Comparison of ENCODE assay signal across 8 mouse cellular contexts in the genomic region with DNA sequence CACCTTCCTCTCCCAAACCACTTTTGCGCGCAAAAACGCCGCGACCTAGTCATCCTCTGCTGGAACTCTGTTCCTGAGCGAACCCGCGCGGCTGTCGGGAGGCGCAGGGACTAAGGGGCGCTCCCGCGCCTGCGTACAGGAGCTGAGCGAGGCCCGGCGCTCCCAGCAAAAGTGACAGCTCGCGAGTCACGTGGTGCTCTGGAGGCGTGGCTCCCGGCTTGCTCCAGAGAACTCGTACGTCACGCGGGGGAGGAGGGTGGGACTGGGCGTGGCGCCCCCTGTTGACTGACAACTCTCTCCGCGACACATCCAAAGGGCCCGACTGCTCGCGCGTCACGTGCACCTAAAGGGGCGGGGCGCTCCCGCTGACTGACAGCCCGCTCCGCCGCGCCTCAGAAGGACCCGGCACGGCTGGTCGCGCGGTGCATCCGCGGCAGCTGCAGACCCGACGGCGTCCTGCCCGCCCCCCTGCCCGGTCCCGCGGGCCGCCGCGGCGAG. TPM values are rescaled to one million over a fixed set of nuclear protein-coding genes. Genes with fewer than 3 reads are reported as not detected.
DNase-seq lines count a peak whose midpoint lies in the region; ATAC-seq and TF ChIP-seq lines count a peak whose summit lies in the region.

A gene (plus strand): TSS at position 395 of the 498 bp plus-strand sequence.

- peak; percentile 100 for DNase-seq in MN1 (ENCODE audit: low spot score)
- peak; percentile 100 for DNase-seq in cerebellum, adult 9-10 months
- DNase-seq in hindbrain, embryonic 10.5 days (ENCODE audit: low spot score), result peak; percentile 100
- DNase-seq in layer of hippocampus, adult 9-11 months, result peak; percentile 100
- peak; percentile 100 for DNase-seq in lung, postnatal 0 days (ENCODE audit: low spot score)
- peak; percentile 99 for DNase-seq in ovary, postnatal 14 days (ENCODE audit: low spot score)
- peak; percentile 100 for DNase-seq in thymus, postnatal 14 days

- no peaks in the 10 kb centered on the region for H3K9me3 ChIP-seq in hindbrain, embryonic 10.5 days
- H3K9me3 ChIP-seq in lung, postnatal 0 days (ENCODE audit: low read length), result no peaks in the 10 kb centered on the region

- peak; percentile 84 for ATAC-seq in frontal cortex, adult (ENCODE audit: low TSS enrichment)
- peak; percentile 97 for ATAC-seq in lung, postnatal 0 days

- H3K4me3 ChIP-seq in hindbrain, embryonic 10.5 days, result peak within 1 kb of the TSS; percentile 72
- peak within 1 kb of the TSS; percentile 68 for H3K4me3 ChIP-seq in lung, postnatal 0 days (ENCODE audit: low read depth, low read length)

- TF ChIP-seq EP300 in lung, postnatal 0 days (IDR thresholded peaks at IDR 0.05), result no peak

- no peaks in the 10 kb centered on the region for H3K36me3 ChIP-seq in hindbrain, embryonic 10.5 days
- H3K36me3 ChIP-seq in lung, postnatal 0 days (ENCODE audit: insufficient read depth, low read length), result no peaks in the 10 kb centered on the region

- peaks cover 25% of the 10 kb centered on the region for H3K4me1 ChIP-seq in hindbrain, embryonic 10.5 days (replicated peaks)
- H3K4me1 ChIP-seq in lung, postnatal 0 days (ENCODE audit: insufficient read depth, low read depth, low read length), result peaks cover 9% of the 10 kb centered on the region; the same call in 1 of the 2 replicates

- peak within 1 kb of the TSS; percentile 43 for H3K9ac ChIP-seq in lung, postnatal 0 days (replicated peaks; ENCODE audit: low read depth)

- under 1% methylated on average over 61 of the region's 61 CpGs for WGBS in hindbrain, embryonic 10.5 days
- 1% methylated on average over 52 of the region's 61 CpGs for WGBS in lung, postnatal 0 days

- peak; percentile 67 for TF ChIP-seq CTCF in lung, postnatal 0 days (IDR thresholded peaks at IDR 0.05)

- H3K27ac ChIP-seq in hindbrain, embryonic 10.5 days, result peak within 1 kb of the TSS; percentile 91
- peak within 1 kb of the TSS; percentile 92 for H3K27ac ChIP-seq in lung, postnatal 0 days (ENCODE audit: low read length)

- H3K4me2 ChIP-seq in lung, postnatal 0 days (replicated peaks; ENCODE audit: low read depth, low read length), result peak within 1 kb of the TSS; percentile 90

- H3K27me3 ChIP-seq in hindbrain, embryonic 10.5 days (ENCODE audit: insufficient read depth, poor library complexity, severe bottlenecking), result peaks cover 50% of the 10 kb centered on the region
- peaks cover 18% of the 10 kb centered on the region for H3K27me3 ChIP-seq in lung, postnatal 0 days (replicated peaks; ENCODE audit: insufficient read depth, low read length)

RNA-seq across cellular contexts. Expression of the gene that starts here (rescaled TPM):
- polyA plus RNA-seq in hindbrain, embryonic 10.5 days (2016; fragmentation: Nextera tagmentation; extraction: Ambion mirVana), result 5.2 and 12.5 TPM in 2 replicates
- 16.3 and 16.6 TPM in 2 replicates for polyA plus RNA-seq in lung, postnatal 0 days (2015; fragmentation: Nextera tagmentation; extraction: Ambion mirVana)

Comparison
In these comparisons a context has a peak if more than half of its experiments do, and no peak if none do; other contexts are left out.
1. Peak in every context shown above with its lines: DNase-seq, ATAC-seq, H3K4me3 ChIP-seq and H3K27ac ChIP-seq.